Mouse (Mus musculus): ENCODE data around the gene Etnk1.

- no peak for TF ChIP-seq POLR2A (IDR thresholded peaks at IDR 0.05; ENCODE audit: low read depth, low read length)
- TF ChIP-seq CTCF (IDR thresholded peaks at IDR 0.05; ENCODE audit: borderline replicate concordance, insufficient read depth, low read length), result no peak
Measured at GRCm38 (mm10) chr6:143221245-143221644, 54.2 kb downstream of the Etnk1 start.
